Mouse (Mus musculus): ENCODE data around the gene Caap1. TPM values are rescaled to one million over a fixed set of nuclear protein-coding genes. Genes with fewer than 3 reads are reported as not detected.

Gene Caap1
- polyA plus RNA-seq, 1 experiment from 2014 or later = 10.8 TPM

- Histone ChIP-seq H3K9ac (ENCODE audit: low read length) (no peak overlapping the region), H3K4me1 (replicated peaks; ENCODE audit: control insufficient read depth, insufficient read depth) (no peaks in the 10 kb centered on the region), H3K4me2 (replicated peaks; ENCODE audit: low read depth) (no peak overlapping the region), H3K9me3 (ENCODE audit: control insufficient read depth, low read length) (no peaks in the 10 kb centered on the region), H3K36me3 (ENCODE audit: control insufficient read depth, insufficient read depth, low read length) (no peaks in the 10 kb centered on the region), H3K27me3 (ENCODE audit: control insufficient read depth, insufficient read depth, low read length) (no peaks in the 10 kb centered on the region), H3K27ac (replicated peaks) (no peak overlapping the region), H3K4me3 (ENCODE audit: low read depth, low read length) (no peak overlapping the region)
- 62% methylated on average over 1 of the region's 1 CpGs for WGBS
- DNase-seq (ENCODE audit: low spot score) (no peak), ATAC-seq (ENCODE audit: low FRiP score, low TSS enrichment) (no peak)
- no peak for TF ChIP-seq EP300 (optimal IDR thresholded peaks at IDR 0.05)
- TF ChIP-seq CTCF (IDR thresholded peaks at IDR 0.05; ENCODE audit: low read depth) = no peak
These were observed 3.7 kb upstream of the Caap1 start for GRCm38 (mm10) chr4:94560316-94560715.

GRCm38 (mm10) chr4:94559266-94559665, 2.7 kb upstream of the Caap1 start:
- WGBS = 58% methylated on average over 2 of the region's 2 CpGs
- H3K27me3 ChIP-seq (ENCODE audit: control insufficient read depth, insufficient read depth, low read length) = no peaks in the 10 kb centered on the region
- ATAC-seq (ENCODE audit: low FRiP score, low TSS enrichment) = no peak

GRCm38 (mm10) chr4:94557145-94557544, 549 bp upstream of the Caap1 start:
- DNase-seq (ENCODE audit: low spot score) (no peak), ATAC-seq (ENCODE audit: low FRiP score, low TSS enrichment) (no peak)
- Histone ChIP-seq H3K4me1 (replicated peaks; ENCODE audit: control insufficient read depth, insufficient read depth) (no peaks in the 10 kb centered on the region), H3K36me3 (ENCODE audit: control insufficient read depth, insufficient read depth, low read length) (no peaks in the 10 kb centered on the region), H3K4me3 (ENCODE audit: low read depth, low read length) (peak overlapping the region; percentile 99; the same call in 1 of the 2 replicates), H3K27me3 (ENCODE audit: control insufficient read depth, insufficient read depth, low read length) (no peaks in the 10 kb centered on the region), H3K27ac (replicated peaks) (no peak overlapping the region), H3K9me3 (ENCODE audit: control insufficient read depth, low read length) (no peaks in the 10 kb centered on the region), H3K9ac (ENCODE audit: low read length) (no peak overlapping the region), H3K4me2 (replicated peaks; ENCODE audit: low read depth) (no peak overlapping the region)
- TF ChIP-seq EP300 (optimal IDR thresholded peaks at IDR 0.05) = no peak
- TF ChIP-seq CTCF (IDR thresholded peaks at IDR 0.05; ENCODE audit: low read depth) = no peak
- WGBS = 66% methylated on average over 7 of the region's 7 CpGs

More at GRCm38 (mm10) chr4:94559266-94559665, 2.7 kb upstream of the Caap1 start:
- TF ChIP-seq CTCF (IDR thresholded peaks at IDR 0.05; ENCODE audit: low read depth) = no peak
- no peak for TF ChIP-seq EP300 (optimal IDR thresholded peaks at IDR 0.05)
- Histone ChIP-seq H3K27ac (replicated peaks) (no peak overlapping the region; the same call in 1 of the 2 replicates), H3K9ac (ENCODE audit: low read length) (no peak overlapping the region), H3K4me1 (replicated peaks; ENCODE audit: control insufficient read depth, insufficient read depth) (no peaks in the 10 kb centered on the region), H3K4me2 (replicated peaks; ENCODE audit: low read depth) (no peak overlapping the region), H3K36me3 (ENCODE audit: control insufficient read depth, insufficient read depth, low read length) (no peaks in the 10 kb centered on the region), H3K4me3 (ENCODE audit: low read depth, low read length) (no peak overlapping the region), H3K9me3 (ENCODE audit: control insufficient read depth, low read length) (no peaks in the 10 kb centered on the region)
- DNase-seq (ENCODE audit: low spot score) = no peak

GRCm38 (mm10) chr4:94554955-94555494, 1.6 kb downstream of the Caap1 start:
- ATAC-seq (ENCODE audit: low FRiP score, low TSS enrichment) = no peak
- no peaks in the 10 kb centered on the region for H3K27me3 ChIP-seq (ENCODE audit: control insufficient read depth, insufficient read depth, low read length)
- no peak for DNase-seq (ENCODE audit: low spot score)
- no peak overlapping the region for H3K27ac ChIP-seq (replicated peaks)
- no peak overlapping the region for H3K4me3 ChIP-seq (ENCODE audit: low read depth, low read length)
- WGBS = 89% methylated on average over 5 of the region's 5 CpGs
- H3K4me1 ChIP-seq (replicated peaks; ENCODE audit: control insufficient read depth, insufficient read depth) = no peaks in the 10 kb centered on the region
- H3K4me2 ChIP-seq (replicated peaks; ENCODE audit: low read depth) = no peak overlapping the region
- H3K36me3 ChIP-seq (ENCODE audit: control insufficient read depth, insufficient read depth, low read length) = no peaks in the 10 kb centered on the region
- no peak for TF ChIP-seq CTCF (IDR thresholded peaks at IDR 0.05; ENCODE audit: low read depth)
- H3K9ac ChIP-seq (ENCODE audit: low read length) = no peak overlapping the region
- no peaks in the 10 kb centered on the region for H3K9me3 ChIP-seq (ENCODE audit: control insufficient read depth, low read length)

- ATAC-seq (ENCODE audit: low FRiP score, low TSS enrichment) (no peak), DNase-seq (ENCODE audit: low spot score) (no peak)
- Histone ChIP-seq H3K4me2 (replicated peaks; ENCODE audit: low read depth) (no peak overlapping the region), H3K4me3 (ENCODE audit: low read depth, low read length) (no peak overlapping the region), H3K4me1 (replicated peaks; ENCODE audit: control insufficient read depth, insufficient read depth) (no peaks in the 10 kb centered on the region), H3K27ac (replicated peaks) (no peak overlapping the region), H3K36me3 (ENCODE audit: control insufficient read depth, insufficient read depth, low read length) (0 out of 2 replicates have a peak, but pooled peaks cover 2% of the 10 kb centered on the region), H3K9ac (ENCODE audit: low read length) (no peak overlapping the region), H3K9me3 (ENCODE audit: control insufficient read depth, low read length) (no peaks in the 10 kb centered on the region), H3K27me3 (ENCODE audit: control insufficient read depth, insufficient read depth, low read length) (no peaks in the 10 kb centered on the region)
- TF ChIP-seq CTCF (IDR thresholded peaks at IDR 0.05; ENCODE audit: low read depth) = no peak
- TF ChIP-seq EP300 (optimal IDR thresholded peaks at IDR 0.05) = no peak
- WGBS = 76% methylated on average over 7 of the region's 7 CpGs
These were observed 12.3 kb downstream of the Caap1 start for GRCm38 (mm10) chr4:94544321-94544720.

- TF ChIP-seq CTCF (IDR thresholded peaks at IDR 0.05; ENCODE audit: low read depth) (no peak), EP300 (optimal IDR thresholded peaks at IDR 0.05) (no peak)
- Histone ChIP-seq H3K4me1 (replicated peaks; ENCODE audit: control insufficient read depth, insufficient read depth) (no peaks in the 10 kb centered on the region), H3K4me2 (replicated peaks; ENCODE audit: low read depth) (no peak overlapping the region), H3K9me3 (ENCODE audit: control insufficient read depth, low read length) (no peaks in the 10 kb centered on the region), H3K27me3 (ENCODE audit: control insufficient read depth, insufficient read depth, low read length) (no peaks in the 10 kb centered on the region), H3K9ac (ENCODE audit: low read length) (no peak overlapping the region), H3K27ac (replicated peaks) (no peak overlapping the region), H3K4me3 (ENCODE audit: low read depth, low read length) (no peak overlapping the region), H3K36me3 (ENCODE audit: control insufficient read depth, insufficient read depth, low read length) (0 out of 2 replicates have a peak, but pooled peaks cover 2% of the 10 kb centered on the region)
- ATAC-seq (ENCODE audit: low FRiP score, low TSS enrichment) = no peak
- DNase-seq (ENCODE audit: low spot score) = no peak
- WGBS = 92% methylated on average over 4 of the region's 4 CpGs
These were observed 13.6 kb downstream of the Caap1 start for GRCm38 (mm10) chr4:94543041-94543440.
